Mouse (Mus musculus) liver, embryonic 15.5 days (tissue): ENCODE measurements around the gene Olfr1312. TPM values are rescaled to one million over a fixed set of nuclear protein-coding genes. Genes with fewer than 3 reads are reported as not detected.
"Not testable (repeated sequence)": the region's sequence is repeated elsewhere in the genome, so short reads cannot be mapped to it uniquely, and the experiment has no call there.

ENCODE experiments used
- ATAC-seq: fragments of 200-750 bp; cut with Nextera tagmentation; 2 replicates; pipeline ENCODE4 v1.8.0; 2017; ENCODE audit warnings: moderate number of reproducible peaks, mild to moderate bottlenecking, moderate library complexity; ENCODE audit not compliant: insufficient read depth
- H3K27ac ChIP-seq: fragments of 300-500 bp; sonication (generic); replicated peaks from 2 replicates; pipeline ENCODE4 v1.5.1; 2015; ENCODE audit warnings: mild to moderate bottlenecking, inconsistent platforms
- H3K27me3 ChIP-seq: fragments of 300-500 bp; sonication (generic); 2 replicates; pipeline ENCODE4 v1.6.1; 2015; ENCODE audit warnings: mild to moderate bottlenecking, inconsistent platforms
- H3K36me3 ChIP-seq: fragments of 300-500 bp; sonication (generic); replicated peaks from 2 replicates; pipeline ENCODE4 v1.6.1; 2015; ENCODE audit warnings: moderate library complexity, mild to moderate bottlenecking, inconsistent platforms
- H3K4me1 ChIP-seq: fragments of 300-500 bp; sonication (generic); replicated peaks from 2 replicates; pipeline ENCODE4 v1.6.1; 2015; ENCODE audit warnings: inconsistent platforms
- H3K4me2 ChIP-seq: fragments of 300-500 bp; sonication (generic); 2 replicates; pipeline ENCODE4 v1.6.1; 2015; ENCODE audit warnings: moderate library complexity, mild to moderate bottlenecking, inconsistent platforms
- H3K4me3 ChIP-seq: fragments of 300-500 bp; sonication (generic); replicated peaks from 2 replicates; pipeline ENCODE4 v1.5.1; 2015; ENCODE audit warnings: mild to moderate bottlenecking, inconsistent platforms
- H3K9ac ChIP-seq: fragments of 300-500 bp; sonication (generic); 2 replicates; pipeline ENCODE4 v1.6.1; 2015; ENCODE audit warnings: moderate library complexity, mild to moderate bottlenecking, inconsistent platforms
- H3K9me3 ChIP-seq: fragments of 300-500 bp; sonication (generic); replicated peaks from 2 replicates; pipeline ENCODE4 v1.6.1; 2016; ENCODE audit warnings: inconsistent platforms
- WGBS: fragments of 180-500 bp; shearing (Covaris S2); methylation state at CpG from one replicate; pipeline ENCODE4 v1.1.7; 2015; ENCODE audit warnings: mixed read lengths; ENCODE audit not compliant: insufficient replicate concordance; 5-methylcytosine and 5-hydroxymethylcytosine counted together
- polyA plus RNA-seq: library from polyadenylated mRNA; unstranded; fragments of >200 nt; fragmentation: Nextera tagmentation; extraction: Ambion mirVana; gene quantifications from 2 replicates; pipeline ENCODE4 v1.2.1, GENCODE M21; 2015

The Olfr1312 gene
- not detected in 2 replicates for polyA plus RNA-seq

- WGBS = 16% methylated on average over 1 of the region's 1 CpGs
- H3K27me3 ChIP-seq = no peaks in the 10 kb centered on the region
- H3K4me1 ChIP-seq = no peaks in the 10 kb centered on the region
- H3K36me3 ChIP-seq = no peaks in the 10 kb centered on the region
- H3K4me2 ChIP-seq = no peak within 1 kb of the TSS
- ATAC-seq = no peak
- H3K27ac ChIP-seq = no peak within 1 kb of the TSS
- no peak within 1 kb of the TSS for H3K4me3 ChIP-seq
- H3K9me3 ChIP-seq = no peaks in the 10 kb centered on the region
- H3K9ac ChIP-seq = no peak within 1 kb of the TSS
Measured at GRCm38 (mm10) chr2:112050138-112050537, at the start of gene Olfr1312. TSS of gene Olfr1312 (minus strand) at chr2:112050238.

- no peaks in the 10 kb centered on the region for H3K27me3 ChIP-seq
Measured at GRCm38 (mm10) chr2:112096681-112097080, 46.6 kb upstream of the Olfr1312 start, which contains the start of gene Olfr1314. TSS of gene Olfr1314 (minus strand) at chr2:112096781.

GRCm38 (mm10) chr2:112077743-112078142 is 27.7 kb upstream of the Olfr1312 start, which contains the start of gene Olfr1313:
TSS of gene Olfr1313 (minus strand) at chr2:112077843.
- H3K9ac ChIP-seq = no peak within 1 kb of the TSS
- H3K36me3 ChIP-seq = no peaks in the 10 kb centered on the region
- no peak within 1 kb of the TSS for H3K27ac ChIP-seq
- H3K27me3 ChIP-seq = no peaks in the 10 kb centered on the region
- H3K4me1 ChIP-seq = no peaks in the 10 kb centered on the region
- H3K9me3 ChIP-seq = no peaks in the 10 kb centered on the region
- no peak within 1 kb of the TSS for H3K4me2 ChIP-seq
- H3K4me3 ChIP-seq = no peak within 1 kb of the TSS
- no peak for ATAC-seq

More at GRCm38 (mm10) chr2:112096681-112097080, 46.6 kb upstream of the Olfr1312 start, which contains the start of gene Olfr1314:
- Histone ChIP-seq H3K4me3 (no peak within 1 kb of the TSS), H3K4me2 (no peak within 1 kb of the TSS), H3K9ac (no peak within 1 kb of the TSS), H3K4me1 (no peaks in the 10 kb centered on the region), H3K9me3 (no peaks in the 10 kb centered on the region), H3K36me3 (no peaks in the 10 kb centered on the region), H3K27ac (no peak within 1 kb of the TSS)
- no peak for ATAC-seq

- 27% methylated on average over 6 of the region's 6 CpGs for WGBS
- not testable (repeated sequence) for H3K9me3 ChIP-seq, H3K27ac ChIP-seq, H3K36me3 ChIP-seq, H3K4me2 ChIP-seq, H3K4me3 ChIP-seq, H3K4me1 ChIP-seq, H3K9ac ChIP-seq, H3K27me3 ChIP-seq, ATAC-seq
Measured at GRCm38 (mm10) chr2:112026971-112027370, 23.1 kb downstream of the Olfr1312 start.

- 61% methylated on average over 2 of the region's 2 CpGs for WGBS
Measured at GRCm38 (mm10) chr2:112024312-112024711, 25.7 kb downstream of the Olfr1312 start, which contains the start of gene Olfr1311. TSS of gene Olfr1311 (minus strand) at chr2:112024412.

GRCm38 (mm10) chr2:112014900-112015299 is 35.1 kb downstream of the Olfr1312 start:
- ATAC-seq = no peak
- 59% methylated on average over 3 of the region's 3 CpGs for WGBS

More at GRCm38 (mm10) chr2:112024312-112024711, 25.7 kb downstream of the Olfr1312 start, which contains the start of gene Olfr1311:
- H3K4me2 ChIP-seq = no peak within 1 kb of the TSS
- H3K4me3 ChIP-seq = no peak within 1 kb of the TSS
- no peaks in the 10 kb centered on the region for H3K36me3 ChIP-seq
- H3K27ac ChIP-seq = no peak within 1 kb of the TSS
- H3K4me1 ChIP-seq = no peaks in the 10 kb centered on the region
- no peaks in the 10 kb centered on the region for H3K27me3 ChIP-seq
- H3K9me3 ChIP-seq = no peaks in the 10 kb centered on the region
- ATAC-seq = no peak
- no peak within 1 kb of the TSS for H3K9ac ChIP-seq

GRCm38 (mm10) chr2:112012608-112013007 is 37.4 kb downstream of the Olfr1312 start, which contains the start of gene Olfr1310:
TSS of gene Olfr1310 (minus strand) at chr2:112012708.
- Histone ChIP-seq H3K4me3 (no peak within 1 kb of the TSS), H3K9ac (no peak within 1 kb of the TSS), H3K4me1 (no peaks in the 10 kb centered on the region), H3K27me3 (no peaks in the 10 kb centered on the region), H3K36me3 (no peaks in the 10 kb centered on the region), H3K4me2 (no peak within 1 kb of the TSS), H3K9me3 (no peaks in the 10 kb centered on the region), H3K27ac (no peak within 1 kb of the TSS)
- no peak for ATAC-seq

More at GRCm38 (mm10) chr2:112014900-112015299, 35.1 kb downstream of the Olfr1312 start:
- no peak overlapping the region for H3K27ac ChIP-seq
- H3K4me2 ChIP-seq = no peak overlapping the region
- H3K9ac ChIP-seq = no peak overlapping the region
- H3K4me3 ChIP-seq = no peak overlapping the region
- H3K9me3 ChIP-seq = no peaks in the 10 kb centered on the region
- no peaks in the 10 kb centered on the region for H3K4me1 ChIP-seq
- no peaks in the 10 kb centered on the region for H3K36me3 ChIP-seq
- no peaks in the 10 kb centered on the region for H3K27me3 ChIP-seq

GRCm38 (mm10) chr2:111990181-111990580 is 59.9 kb downstream of the Olfr1312 start, which contains the start of gene Olfr1309:
TSS of gene Olfr1309 (minus strand) at chr2:111990281.
- H3K27ac ChIP-seq = no peak within 1 kb of the TSS
- no peaks in the 10 kb centered on the region for H3K36me3 ChIP-seq
- WGBS = 25% methylated on average over 1 of the region's 1 CpGs
- no peak within 1 kb of the TSS for H3K9ac ChIP-seq
- ATAC-seq = no peak
- H3K9me3 ChIP-seq = no peaks in the 10 kb centered on the region
- no peak within 1 kb of the TSS for H3K4me3 ChIP-seq
- H3K4me1 ChIP-seq = no peaks in the 10 kb centered on the region
- no peaks in the 10 kb centered on the region for H3K27me3 ChIP-seq
- H3K4me2 ChIP-seq = no peak within 1 kb of the TSS

Other genes starting within 250 kb of the Olfr1312 start
- not detected in 2 replicates for gene Olfr1303, start 229.9 kb downstream of the Olfr1312 start, polyA plus RNA-seq
- gene Olfr1305, start 173.1 kb downstream of the Olfr1312 start, polyA plus RNA-seq = not detected in 2 replicates
- gene Olfr1306, start 134.0 kb downstream of the Olfr1312 start, polyA plus RNA-seq = not detected in 2 replicates
- gene Olfr1307, start 100.8 kb downstream of the Olfr1312 start, polyA plus RNA-seq = not detected in 2 replicates
- gene Olfr1308, start 85.3 kb downstream of the Olfr1312 start, polyA plus RNA-seq = not detected in 2 replicates
- gene Olfr1309, start 60.0 kb downstream of the Olfr1312 start, polyA plus RNA-seq = not detected in 2 replicates
- not detected in 2 replicates for gene Olfr1310, start 37.5 kb downstream of the Olfr1312 start, polyA plus RNA-seq
- not detected in 2 replicates for gene Olfr1311, start 25.8 kb downstream of the Olfr1312 start, polyA plus RNA-seq
- not detected in 2 replicates for gene Olfr1313, start 27.6 kb upstream of the Olfr1312 start, polyA plus RNA-seq
- not detected in 2 replicates for gene Olfr1314, start 46.5 kb upstream of the Olfr1312 start, polyA plus RNA-seq
- gene Olfr1315-ps1, start 65.2 kb upstream of the Olfr1312 start, polyA plus RNA-seq = not detected in 2 replicates
- not detected in 2 replicates for gene Olfr1316, start 84.7 kb upstream of the Olfr1312 start, polyA plus RNA-seq
- gene Olfr1317, start 90.1 kb upstream of the Olfr1312 start, polyA plus RNA-seq = not detected in 2 replicates
- gene Olfr1318, start 104.0 kb upstream of the Olfr1312 start, polyA plus RNA-seq = not detected in 2 replicates
- 2.5 and 3.3 TPM in 2 replicates for gene Lpcat4, start 189.2 kb upstream of the Olfr1312 start, polyA plus RNA-seq
- 0.02 TPM in 1 of 2 replicates, not detected in the other for gene Nutm1, start 209.1 kb upstream of the Olfr1312 start, polyA plus RNA-seq
- gene Nop10, start 211.7 kb upstream of the Olfr1312 start, polyA plus RNA-seq = 106 and 122 TPM in 2 replicates
- gene Slc12a6, start 215.6 kb upstream of the Olfr1312 start, polyA plus RNA-seq = 3.8 and 4.4 TPM in 2 replicates
- gene Gm21985, start 216.1 kb upstream of the Olfr1312 start, polyA plus RNA-seq = not detected in 2 replicates